Mouse (Mus musculus) lung, postnatal 0 days (tissue): ENCODE data around the gene Tmem210.

ENCODE experiments used
- CTCF ChIP-seq: IDR thresholded peaks from 2 replicates; pipeline ENCODE4 v1.5.1; 2016; ENCODE audit warnings: antibody characterized with exemption, mild to moderate bottlenecking
- EP300 ChIP-seq: IDR thresholded peaks from 2 replicates; pipeline ENCODE4 v1.6.1; 2016; ENCODE audit warnings: antibody characterized with exemption, mild to moderate bottlenecking, control low read depth

DNA sequence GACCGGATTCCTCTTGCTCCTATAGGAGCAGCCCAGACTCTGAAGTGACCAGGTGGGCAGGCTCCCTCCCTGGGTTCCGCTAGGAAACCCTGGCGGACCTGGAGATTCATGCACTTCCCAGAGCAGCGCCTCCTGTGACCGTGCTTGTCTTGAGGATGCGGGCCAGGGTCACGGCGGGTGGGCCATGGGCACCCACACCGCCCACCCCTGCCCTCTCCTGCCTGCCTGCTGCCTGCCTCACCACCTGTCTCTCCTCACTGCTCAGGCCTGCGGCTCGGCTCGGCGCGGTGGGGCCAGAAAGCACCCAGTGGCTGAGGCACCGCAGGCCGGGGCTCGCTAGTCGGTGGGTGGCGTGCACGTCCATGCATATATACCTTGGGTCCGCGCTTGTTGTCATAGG lies 23.0 kb downstream of the Tmem210 start:
- TF ChIP-seq EP300 (no peak), CTCF (no peak)
